Mouse (Mus musculus) T-helper 1 cell (primary cell): ENCODE data around the gene Sae1.

Source experiments
- in situ Hi-C: fragments of 300-600 bp; cut with MboI, MseI; formaldehyde crosslinking; loops from one replicate; pipeline ENCODE4 v1.15.1; 2025; ENCODE audit warnings: high pct_unique_total_duplicates

Gene Sae1

DNA sequence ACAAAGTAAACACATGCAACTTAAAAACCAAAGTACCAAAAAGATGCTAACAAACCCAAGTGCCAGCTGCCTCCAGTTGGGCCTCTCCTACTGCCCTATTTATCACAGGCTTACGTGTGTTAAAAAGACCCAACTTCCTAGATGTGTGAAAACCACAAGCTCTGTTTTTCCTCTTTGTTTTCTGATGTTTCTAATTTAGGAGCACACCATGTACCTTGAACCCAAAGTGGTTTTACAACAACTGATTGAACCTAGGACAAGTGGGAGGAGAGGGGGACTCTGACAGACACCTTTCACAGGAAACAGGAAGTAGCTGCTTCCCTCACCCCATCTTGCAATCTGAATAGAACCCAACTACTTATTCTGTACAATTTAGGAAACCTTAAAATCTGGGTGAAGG lies 23.3 kb downstream of the Sae1 start:
- in situ Hi-C loops: no loop called here

DNA sequence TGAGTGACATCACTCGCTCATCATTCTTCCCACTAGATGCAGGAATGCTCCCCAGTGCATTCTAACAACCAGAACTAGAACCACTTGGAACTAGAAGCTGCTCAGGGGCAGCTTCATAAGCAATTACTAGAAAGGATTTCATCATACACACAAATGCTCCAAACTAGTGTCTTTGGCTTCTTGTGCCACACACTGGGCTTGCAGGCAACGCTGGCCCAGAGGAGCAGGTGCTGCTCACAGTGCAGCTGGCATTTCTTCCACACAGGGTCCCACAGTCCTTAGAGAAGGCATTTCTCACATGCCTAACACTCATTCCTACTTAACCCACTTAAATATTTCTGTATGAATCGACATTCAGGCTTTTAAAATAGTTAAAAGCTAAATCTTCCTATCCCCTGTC lies 30.0 kb downstream of the Sae1 start:
- in situ Hi-C loops: no loop called here

- in situ Hi-C loops: no loop called here
Observed at GRCm38 (mm10) chr7:16355854-16356594, 31.6 kb downstream of the Sae1 start.

DNA sequence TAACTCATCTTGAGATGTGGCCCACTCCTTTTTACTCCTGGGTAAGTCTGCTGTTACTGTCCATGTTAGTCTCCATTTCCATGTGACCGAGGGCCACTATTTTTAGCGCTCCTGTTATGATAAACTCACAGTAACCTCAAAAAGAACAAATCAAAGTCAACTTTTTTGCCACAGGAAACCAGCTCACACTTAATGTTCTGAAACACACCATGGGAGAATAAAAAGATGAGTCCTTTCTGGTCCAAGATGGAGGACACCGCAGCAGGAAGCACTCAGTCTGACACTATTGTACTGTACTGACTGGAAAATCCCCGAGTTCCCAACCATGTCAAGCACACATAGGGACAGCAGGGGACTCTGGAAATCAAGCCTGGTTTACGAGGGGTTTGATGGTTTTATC lies 37.6 kb downstream of the Sae1 start:
- in situ Hi-C loops: no loop called here

- in situ Hi-C loops: no loop called here
Observed at GRCm38 (mm10) chr7:16345297-16345696, 42.3 kb downstream of the Sae1 start.

DNA sequence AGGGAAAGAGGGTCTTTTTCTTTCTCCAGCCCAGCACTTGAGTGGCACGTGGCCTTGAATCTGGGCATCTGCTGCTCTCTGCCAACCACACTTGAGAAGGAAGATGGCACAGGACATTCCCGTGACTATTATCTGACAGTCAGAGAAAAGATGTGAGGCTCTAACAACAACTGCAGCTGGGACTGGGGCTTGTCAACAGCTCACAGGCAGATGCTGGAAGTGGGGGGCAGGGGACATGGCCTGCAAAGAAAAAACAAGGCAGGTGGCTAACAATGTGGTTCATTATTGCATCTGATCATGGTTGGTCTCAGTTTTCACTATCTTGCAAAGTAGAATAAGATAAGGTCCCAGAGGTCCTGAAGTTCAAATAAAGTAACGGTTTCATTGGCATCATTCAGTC lies 43.0 kb downstream of the Sae1 start:
- in situ Hi-C loops: no loop called here

GRCm38 (mm10) chr7:16337733-16338132 lies 49.9 kb downstream of the Sae1 start:
- in situ Hi-C loops: no loop called here

GRCm38 (mm10) chr7:16329146-16329545 lies 58.5 kb downstream of the Sae1 start:
- in situ Hi-C loops: no loop called here

DNA sequence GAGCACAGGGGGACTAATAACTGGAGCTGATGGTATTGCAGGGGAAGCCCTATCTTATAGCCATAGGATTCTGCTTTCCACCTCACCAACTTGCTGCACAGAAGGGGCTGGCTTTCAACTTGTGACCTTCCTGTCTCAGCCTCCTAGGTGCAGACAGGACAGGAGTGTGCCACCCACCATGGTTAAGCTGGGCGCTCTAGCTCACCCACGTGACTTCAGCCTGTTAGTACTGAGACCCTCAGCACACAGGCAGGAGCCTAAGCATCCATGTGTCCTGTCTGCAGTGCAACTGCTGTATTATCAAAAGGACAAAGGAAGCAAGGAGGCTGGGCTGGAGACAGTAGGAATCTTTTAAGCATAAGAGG lies 61.0 kb downstream of the Sae1 start:
- in situ Hi-C loops: no loop called here

- in situ Hi-C loops: no loop called here
Observed at GRCm38 (mm10) chr7:16325920-16326606, 61.5 kb downstream of the Sae1 start.

- in situ Hi-C loops: no loop called here
Observed at GRCm38 (mm10) chr7:16324661-16325060, 62.9 kb downstream of the Sae1 start.

DNA sequence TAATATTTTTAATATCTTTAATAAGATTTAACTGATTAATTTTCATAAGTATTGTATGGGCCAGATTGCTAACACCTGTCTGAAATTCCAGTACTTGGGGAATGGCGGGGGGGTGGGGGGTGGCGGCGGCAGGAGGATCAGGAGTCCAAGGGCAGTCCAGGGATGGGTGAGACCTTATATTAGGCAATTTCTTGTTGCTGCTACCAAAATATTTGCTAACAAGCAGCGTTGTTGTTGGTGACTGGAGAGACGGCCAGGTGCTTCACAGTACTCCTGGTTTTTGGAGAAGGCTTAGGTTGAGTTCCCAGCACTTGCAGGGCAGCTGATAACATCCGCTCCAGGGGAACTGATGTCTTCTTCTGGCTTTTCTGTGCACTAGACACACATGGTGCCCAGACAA lies 67.1 kb downstream of the Sae1 start:
- in situ Hi-C loops: no loop called here

DNA sequence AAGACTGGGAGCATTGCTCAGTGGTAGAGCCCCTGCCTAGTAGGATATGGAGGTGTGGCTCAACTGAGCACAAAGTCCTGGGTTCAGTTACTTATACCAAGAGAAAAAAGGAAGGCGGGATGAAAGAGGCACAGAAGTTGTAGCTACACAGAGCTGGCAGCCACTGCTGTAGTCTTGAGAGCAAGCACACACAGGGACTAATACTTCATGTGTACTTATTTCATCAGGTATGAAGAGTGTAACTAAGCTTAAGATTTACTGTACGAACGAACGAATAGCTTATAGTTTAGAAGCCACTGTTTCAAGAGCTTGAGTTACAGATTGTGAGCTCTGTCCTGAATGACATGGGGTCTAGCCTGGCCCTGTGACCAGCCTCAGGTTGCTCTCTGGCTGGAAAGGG lies 68.4 kb downstream of the Sae1 start:
- in situ Hi-C loops: no loop called here

GRCm38 (mm10) chr7:16317094-16317493 lies 70.5 kb downstream of the Sae1 start:
- in situ Hi-C loops: no loop called here

DNA sequence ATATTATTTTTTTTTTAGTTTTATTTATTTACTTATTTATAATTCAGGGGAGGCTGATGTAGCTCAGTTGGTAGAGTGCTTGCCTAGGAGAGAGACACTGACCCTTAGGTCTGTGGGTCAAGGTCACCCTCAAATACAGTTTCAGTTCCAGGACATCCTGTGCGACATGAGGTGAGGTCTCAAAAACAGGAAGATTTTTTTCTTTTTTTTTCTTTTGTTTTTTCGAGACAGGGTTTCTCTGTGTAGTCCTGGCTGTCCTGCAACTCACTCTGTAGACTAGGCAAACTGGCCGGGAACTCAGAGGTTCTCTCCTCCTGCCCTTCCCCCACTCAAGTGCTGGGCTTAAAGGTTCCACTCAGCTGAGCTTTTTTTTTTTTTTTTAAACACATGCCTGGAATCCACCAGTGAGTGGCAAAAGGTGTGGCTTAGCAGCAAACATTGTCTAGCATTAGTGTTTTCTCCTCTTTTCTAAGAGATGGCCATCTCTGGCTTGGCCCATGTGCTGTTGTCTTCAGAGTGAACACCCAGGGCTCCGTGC lies 72.3 kb downstream of the Sae1 start:
- in situ Hi-C loops: no loop called here

- in situ Hi-C loops: loop anchor here (5.0 kb wide), 1 partner anchor 88 kb away; the partner anchor contains the start of gene Zc3h4
Observed at GRCm38 (mm10) chr7:16314221-16314775, 73.3 kb downstream of the Sae1 start.

DNA sequence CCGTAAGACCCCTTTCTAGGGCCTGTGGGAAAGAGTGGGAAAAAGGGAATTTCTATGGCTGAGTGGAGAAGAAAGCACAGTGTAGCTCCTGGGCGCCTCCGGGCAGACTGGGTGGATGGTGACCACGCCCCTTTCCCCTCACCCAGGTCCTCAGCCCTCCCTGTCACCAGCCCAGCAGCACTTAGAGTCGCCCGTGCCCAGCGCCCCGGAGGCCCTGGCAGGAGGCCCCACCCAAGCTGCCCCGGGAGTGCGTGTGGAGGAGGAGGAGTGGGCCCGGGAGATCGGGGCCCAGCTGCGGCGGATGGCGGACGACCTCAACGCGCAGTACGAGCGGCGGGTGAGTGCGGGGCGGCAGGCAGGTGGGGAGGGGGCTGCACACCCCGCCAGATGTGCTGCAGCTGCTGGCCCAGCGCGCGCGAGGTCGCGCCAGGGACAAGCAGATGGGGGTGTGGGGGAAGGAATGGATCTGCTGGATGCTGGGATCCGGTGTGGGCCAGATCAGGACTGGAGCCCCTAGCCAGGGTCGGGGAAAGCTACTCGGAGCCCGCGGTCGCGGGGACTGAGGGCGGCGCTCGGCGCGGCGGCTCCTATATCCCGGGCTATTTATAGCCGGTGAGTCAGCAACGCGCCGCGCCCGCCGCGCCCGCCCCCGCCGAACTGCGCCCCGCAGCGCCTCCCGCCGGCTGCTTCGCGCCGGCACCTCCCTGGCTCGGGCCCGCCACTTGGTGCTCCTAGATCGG lies 74.0 kb downstream of the Sae1 start:
- in situ Hi-C loops: loop anchor here (5.0 kb wide), 1 partner anchor 89 kb away; the partner anchor contains the start of gene Zc3h4

GRCm38 (mm10) chr7:16312672-16313311 lies 74.8 kb downstream of the Sae1 start:
- in situ Hi-C loops: loop anchor here (5.0 kb wide), 1 partner anchor 90 kb away; the partner anchor contains the start of gene Zc3h4

DNA sequence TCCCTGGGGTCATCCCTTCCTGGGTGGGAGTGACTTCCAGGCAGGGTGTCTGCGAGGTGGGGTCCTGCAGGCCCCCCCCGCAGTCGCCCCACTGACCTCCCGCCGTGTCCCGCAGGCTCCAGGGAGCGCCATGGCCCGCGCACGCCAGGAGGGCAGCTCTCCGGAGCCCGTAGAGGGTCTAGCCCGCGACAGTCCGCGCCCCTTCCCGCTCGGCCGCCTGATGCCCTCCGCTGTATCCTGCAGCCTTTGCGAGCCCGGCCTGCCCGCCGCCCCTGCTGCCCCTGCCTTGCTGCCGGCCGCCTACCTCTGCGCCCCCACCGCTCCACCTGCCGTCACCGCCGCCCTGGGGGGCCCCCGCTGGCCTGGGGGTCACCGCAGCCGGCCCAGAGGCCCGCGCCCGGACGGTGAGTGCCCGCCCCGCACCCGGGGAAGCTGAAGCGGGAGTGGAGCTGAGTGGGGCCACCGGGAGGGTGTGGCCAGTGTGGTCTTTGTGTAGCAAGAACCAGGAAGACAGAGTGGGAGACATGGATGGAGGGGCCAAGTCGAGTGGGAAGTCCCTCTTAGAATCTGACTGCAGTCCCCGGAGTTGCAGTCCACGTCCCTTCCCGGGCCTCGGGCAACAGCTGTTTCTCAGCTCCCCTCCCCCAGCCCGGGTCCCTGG lies 75.5 kb downstream of the Sae1 start:
- in situ Hi-C loops: loop anchor here (5.0 kb wide), 1 partner anchor 90 kb away; the partner anchor contains the start of gene Zc3h4

DNA sequence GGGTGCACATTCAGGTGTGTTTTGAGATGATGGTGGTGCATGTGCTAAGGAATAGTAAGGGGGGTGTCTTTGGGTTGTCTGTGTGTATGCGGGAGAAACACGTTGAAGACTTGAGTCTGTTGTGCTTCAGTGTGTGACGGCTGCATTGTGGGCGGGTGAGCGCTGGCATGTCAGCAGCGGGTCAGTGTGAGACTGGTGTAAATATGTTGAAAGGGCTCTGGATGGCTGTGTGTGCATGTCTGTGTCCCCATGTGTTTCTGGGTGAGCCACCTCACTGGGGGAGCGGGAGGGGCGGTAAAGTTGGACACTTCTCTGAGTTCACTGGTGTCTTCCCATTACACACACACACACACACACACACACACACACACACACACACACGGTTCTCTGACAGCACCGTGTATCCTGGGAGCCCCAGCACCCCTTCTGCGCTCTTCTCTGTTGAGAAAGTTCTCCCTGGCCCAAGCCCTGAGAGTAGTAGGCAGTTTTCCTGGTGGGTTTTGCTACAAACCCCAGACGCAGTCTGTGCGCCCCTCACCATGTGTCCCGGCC lies 76.1 kb downstream of the Sae1 start:
- in situ Hi-C loops: loop anchor here (5.0 kb wide), 1 partner anchor 91 kb away; the partner anchor contains the start of gene Zc3h4
